Mouse (Mus musculus): Measurements from ENCODE around the gene Acin1. TPM values are rescaled to one million over a fixed set of nuclear protein-coding genes. Genes with fewer than 3 reads are reported as not detected.

Gene Acin1
- polyA plus RNA-seq (2012; rRNA removed): 238 and 263 TPM in 2 replicates

DNA sequence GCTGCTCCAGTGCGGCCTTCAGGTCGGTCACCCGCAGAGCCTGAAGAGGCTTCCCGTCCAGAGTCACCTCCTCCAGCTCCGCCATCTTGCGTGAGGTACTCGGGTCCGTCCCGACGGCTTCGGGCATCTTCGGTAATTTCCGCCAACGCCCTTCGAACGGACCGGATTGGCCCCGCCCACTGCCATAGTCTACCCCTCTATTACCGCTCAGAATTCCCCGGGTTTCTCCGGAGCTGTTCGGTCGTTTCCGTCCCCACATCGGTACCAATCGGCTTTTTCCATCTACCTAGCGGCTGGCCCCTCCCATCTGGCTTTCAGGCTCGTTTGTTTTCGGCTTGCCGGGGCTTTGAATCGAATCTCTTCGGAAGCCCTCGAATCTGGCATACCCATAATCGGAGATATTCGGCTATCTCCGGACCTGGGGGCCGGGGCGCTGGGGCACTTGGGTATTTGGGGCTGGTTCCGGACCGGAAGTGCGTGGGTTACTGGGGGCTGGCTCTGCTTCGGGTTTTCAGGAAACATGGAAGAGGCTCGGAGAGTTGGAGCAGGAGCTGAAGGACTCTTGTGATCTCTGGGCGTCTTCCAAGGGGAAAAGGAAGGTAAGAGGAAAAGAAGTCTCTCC is at the start of gene Acin1:
Acin1 (minus strand) TSS at position 410 of the 622 bp plus-strand sequence.
- under 1% methylated on average over 44 of the region's 44 CpGs for WGBS

DNA sequence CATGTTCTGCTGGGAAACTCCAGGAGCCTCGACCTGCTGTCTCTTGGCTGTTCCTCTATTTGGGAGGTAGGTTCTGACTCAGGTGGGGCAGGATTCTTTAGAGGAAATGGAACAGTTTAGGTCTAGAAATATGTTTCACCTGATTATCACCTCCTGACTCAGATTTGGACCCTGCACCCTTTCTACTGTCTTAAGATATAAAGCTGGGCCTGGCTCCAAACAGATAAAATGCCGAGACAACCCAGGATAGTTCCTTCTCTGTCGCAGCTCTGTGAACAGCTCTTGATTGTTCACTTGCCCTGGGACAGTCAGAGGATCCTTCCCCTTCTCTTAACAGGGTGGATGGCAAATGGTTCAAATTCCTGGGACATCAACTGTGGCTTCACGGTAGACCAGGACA is 48.5 kb upstream of the Acin1 start:
- no peak for DNase-seq
- Histone ChIP-seq H3K4me1 (replicated peaks; ENCODE audit: control insufficient read depth, insufficient read depth, low read length) (no peaks in the 10 kb centered on the region), H3K36me3 (ENCODE audit: control insufficient read depth, insufficient read depth, low read length) (no peaks in the 10 kb centered on the region), H3K4me3 (ENCODE audit: control insufficient read depth, insufficient read depth, low read length) (no peak overlapping the region), H3K27me3 (ENCODE audit: control insufficient read depth, insufficient read depth, low read length) (no peaks in the 10 kb centered on the region), H3K27ac (ENCODE audit: control insufficient read depth, insufficient read depth, low read length) (no peak overlapping the region)
- 88% methylated on average over 4 of the region's 4 CpGs for WGBS
- no peak for TF ChIP-seq CTCF (IDR thresholded peaks at IDR 0.05; ENCODE audit: borderline replicate concordance, control insufficient read depth, extremely low read depth, insufficient read depth, low read length, poor library complexity)
- TF ChIP-seq POLR2A (IDR thresholded peaks at IDR 0.05; ENCODE audit: control insufficient read depth, extremely low read depth, insufficient read depth, low read length, poor library complexity): no peak

More for the DNA sequence above, at the start of gene Acin1:
- Histone ChIP-seq H3K27me3 (ENCODE audit: control insufficient read depth, insufficient read depth, low read length) (no peaks in the 10 kb centered on the region), H3K4me1 (replicated peaks; ENCODE audit: control insufficient read depth, insufficient read depth, low read length) (peaks cover 3% of the 10 kb centered on the region; the same call in 1 of the 2 replicates), H3K4me3 (ENCODE audit: control insufficient read depth, insufficient read depth, low read length) (peak within 1 kb of the TSS; percentile 94), H3K27ac (ENCODE audit: control insufficient read depth, insufficient read depth, low read length) (peak within 1 kb of the TSS; percentile 74), H3K36me3 (ENCODE audit: control insufficient read depth, insufficient read depth, low read length) (peaks cover 28% of the 10 kb centered on the region)
- DNase-seq: peak; percentile 100
- TF ChIP-seq CTCF (IDR thresholded peaks at IDR 0.05; ENCODE audit: borderline replicate concordance, control insufficient read depth, extremely low read depth, insufficient read depth, low read length, poor library complexity) (peak; percentile 54; the same call in 1 of the 2 replicates), POLR2A (IDR thresholded peaks at IDR 0.05; ENCODE audit: control insufficient read depth, extremely low read depth, insufficient read depth, low read length, poor library complexity) (peak; percentile 90)

DNA sequence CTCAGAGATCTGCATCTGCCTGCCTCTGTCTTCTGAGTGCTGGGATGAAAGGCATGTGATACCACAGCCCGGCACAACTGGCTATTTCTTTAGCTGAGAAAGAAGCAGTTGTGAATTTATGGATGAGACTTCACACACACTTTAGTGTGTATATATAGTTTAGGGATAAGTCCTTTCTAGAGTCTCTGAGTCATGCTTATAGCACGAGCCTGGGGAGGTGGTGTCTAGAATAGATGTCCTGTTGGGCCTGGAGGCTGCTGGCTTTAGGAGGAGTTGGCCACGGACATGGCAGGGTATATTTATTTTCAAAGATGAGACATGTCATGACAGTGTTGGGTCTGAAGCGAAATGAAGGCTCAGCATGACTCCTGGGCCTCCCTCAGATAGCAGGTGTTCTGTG is 47.3 kb upstream of the Acin1 start:
- no peak for DNase-seq
- TF ChIP-seq CTCF (IDR thresholded peaks at IDR 0.05; ENCODE audit: borderline replicate concordance, control insufficient read depth, extremely low read depth, insufficient read depth, low read length, poor library complexity) (no peak), POLR2A (IDR thresholded peaks at IDR 0.05; ENCODE audit: control insufficient read depth, extremely low read depth, insufficient read depth, low read length, poor library complexity) (no peak)
- Histone ChIP-seq H3K4me1 (replicated peaks; ENCODE audit: control insufficient read depth, insufficient read depth, low read length) (no peaks in the 10 kb centered on the region), H3K27ac (ENCODE audit: control insufficient read depth, insufficient read depth, low read length) (no peak overlapping the region), H3K36me3 (ENCODE audit: control insufficient read depth, insufficient read depth, low read length) (no peaks in the 10 kb centered on the region), H3K4me3 (ENCODE audit: control insufficient read depth, insufficient read depth, low read length) (no peak overlapping the region), H3K27me3 (ENCODE audit: control insufficient read depth, insufficient read depth, low read length) (no peaks in the 10 kb centered on the region)
- 91% methylated on average over 4 of the region's 4 CpGs for WGBS

DNA sequence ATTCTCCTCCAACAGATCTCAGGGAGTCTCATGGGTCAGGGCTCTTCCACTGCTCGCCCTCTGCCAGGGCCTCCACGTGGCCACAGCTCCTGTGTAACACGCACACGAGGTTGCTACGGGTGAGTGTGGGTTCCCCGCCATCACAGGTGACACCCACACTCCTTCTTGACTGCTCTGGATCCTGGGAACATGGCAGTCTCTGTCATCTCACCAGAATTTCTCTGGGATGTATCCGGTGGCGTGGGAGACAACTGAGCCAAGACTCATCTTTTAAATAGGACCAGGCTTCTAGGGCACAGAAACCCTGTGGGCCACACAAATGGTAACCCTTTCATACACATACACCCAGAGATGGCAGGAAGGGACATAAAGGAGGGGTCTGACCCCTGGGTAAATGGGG is 45.5 kb upstream of the Acin1 start:
- Histone ChIP-seq H3K4me1 (replicated peaks; ENCODE audit: control insufficient read depth, insufficient read depth, low read length) (no peaks in the 10 kb centered on the region), H3K27me3 (ENCODE audit: control insufficient read depth, insufficient read depth, low read length) (no peaks in the 10 kb centered on the region), H3K27ac (ENCODE audit: control insufficient read depth, insufficient read depth, low read length) (no peak overlapping the region), H3K36me3 (ENCODE audit: control insufficient read depth, insufficient read depth, low read length) (no peaks in the 10 kb centered on the region), H3K4me3 (ENCODE audit: control insufficient read depth, insufficient read depth, low read length) (no peak overlapping the region)
- TF ChIP-seq CTCF (IDR thresholded peaks at IDR 0.05; ENCODE audit: borderline replicate concordance, control insufficient read depth, extremely low read depth, insufficient read depth, low read length, poor library complexity): no peak
- no peak for TF ChIP-seq POLR2A (IDR thresholded peaks at IDR 0.05; ENCODE audit: control insufficient read depth, extremely low read depth, insufficient read depth, low read length, poor library complexity)
- 91% methylated on average over 8 of the region's 8 CpGs for WGBS
- DNase-seq: no peak

DNA sequence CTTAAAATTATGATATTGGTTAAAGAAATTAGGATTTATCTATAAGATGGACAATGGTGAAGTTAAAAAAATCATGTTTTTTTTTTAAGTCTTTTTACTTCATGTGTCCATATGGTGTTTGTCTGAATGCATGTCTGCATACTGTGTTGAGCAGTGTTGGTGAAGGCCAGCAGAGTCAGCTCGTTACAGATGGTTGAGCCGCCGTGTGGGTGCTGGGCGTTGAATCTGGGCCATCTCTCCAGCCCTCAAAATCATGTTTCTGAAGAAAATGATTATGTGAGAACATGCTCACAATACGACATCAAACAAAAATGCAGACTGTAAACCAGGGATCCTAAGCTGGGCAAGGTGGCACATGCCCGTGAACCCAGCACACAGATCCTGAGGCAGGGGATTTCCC is 43.6 kb upstream of the Acin1 start:
- DNase-seq: no peak
- H3K4me3 ChIP-seq (ENCODE audit: control insufficient read depth, insufficient read depth, low read length): no peak overlapping the region
- 94% methylated on average over 6 of the region's 6 CpGs for WGBS
- H3K36me3 ChIP-seq (ENCODE audit: control insufficient read depth, insufficient read depth, low read length): no peaks in the 10 kb centered on the region
- no peak overlapping the region for H3K27ac ChIP-seq (ENCODE audit: control insufficient read depth, insufficient read depth, low read length)
- H3K4me1 ChIP-seq (replicated peaks; ENCODE audit: control insufficient read depth, insufficient read depth, low read length): no peaks in the 10 kb centered on the region
- no peaks in the 10 kb centered on the region for H3K27me3 ChIP-seq (ENCODE audit: control insufficient read depth, insufficient read depth, low read length)
- TF ChIP-seq POLR2A (IDR thresholded peaks at IDR 0.05; ENCODE audit: control insufficient read depth, extremely low read depth, insufficient read depth, low read length, poor library complexity): no peak

DNA sequence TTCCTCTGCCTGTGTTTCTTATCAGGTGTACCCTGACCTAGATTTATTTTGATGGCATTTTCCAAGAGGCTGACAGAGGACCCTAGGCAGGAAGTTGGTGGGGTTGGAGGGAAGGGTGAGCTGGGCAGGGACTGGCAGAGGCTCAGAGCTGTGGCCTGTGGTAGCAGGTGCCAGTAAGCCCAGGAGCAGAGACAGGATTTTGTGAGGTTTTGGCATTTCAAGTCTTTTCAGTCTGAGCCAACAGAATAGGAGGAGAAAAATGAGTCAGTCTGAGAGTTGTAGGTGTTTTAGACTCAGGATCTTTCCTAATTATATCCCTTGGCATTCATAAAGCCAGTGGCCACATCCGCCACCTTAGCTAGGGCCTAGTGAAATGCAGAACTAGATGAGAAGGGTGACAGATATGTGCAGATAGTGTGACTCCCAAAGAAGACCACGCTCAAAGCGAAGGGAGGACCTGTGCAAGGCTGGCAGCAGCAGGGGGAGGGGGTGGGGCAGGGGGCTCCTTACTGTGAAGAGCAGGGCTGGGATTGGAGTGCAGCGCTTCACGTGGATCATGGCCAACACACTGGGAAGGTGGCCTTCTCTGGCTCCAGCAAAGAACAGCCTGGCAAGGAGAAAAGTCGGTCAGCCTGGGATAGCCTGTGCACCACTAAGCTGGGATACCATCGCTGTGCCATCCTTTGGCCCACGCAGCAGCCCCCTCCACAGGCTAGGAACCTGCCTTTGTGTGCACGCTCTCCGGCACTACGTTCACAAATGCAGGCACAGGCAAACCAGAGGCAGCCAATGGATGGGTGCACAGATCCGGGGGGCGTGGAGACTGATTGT is 42.3 kb upstream of the Acin1 start:
- Histone ChIP-seq H3K27ac (ENCODE audit: control insufficient read depth, insufficient read depth, low read length) (no peak overlapping the region), H3K27me3 (ENCODE audit: control insufficient read depth, insufficient read depth, low read length) (no peaks in the 10 kb centered on the region), H3K36me3 (ENCODE audit: control insufficient read depth, insufficient read depth, low read length) (no peaks in the 10 kb centered on the region), H3K4me1 (replicated peaks; ENCODE audit: control insufficient read depth, insufficient read depth, low read length) (no peaks in the 10 kb centered on the region), H3K4me3 (ENCODE audit: control insufficient read depth, insufficient read depth, low read length) (no peak overlapping the region)
- no peak for DNase-seq
- 89% methylated on average over 13 of the region's 13 CpGs for WGBS
- no peak for TF ChIP-seq POLR2A (IDR thresholded peaks at IDR 0.05; ENCODE audit: control insufficient read depth, extremely low read depth, insufficient read depth, low read length, poor library complexity)
- TF ChIP-seq CTCF (IDR thresholded peaks at IDR 0.05; ENCODE audit: borderline replicate concordance, control insufficient read depth, extremely low read depth, insufficient read depth, low read length, poor library complexity): no peak
